Mouse (Mus musculus) kidney, embryonic 15.5 days (tissue): Measurements from ENCODE around the gene Exosc10. TPM values are rescaled to one million over a fixed set of nuclear protein-coding genes. Genes with fewer than 3 reads are reported as not detected.

Source experiments
- ATAC-seq: fragments of 200-750 bp; cut with Nextera tagmentation; replicated peaks from 2 replicates; pipeline ENCODE4 v1.8.0; 2017; ENCODE audit warnings: moderate TSS enrichment; ENCODE audit not compliant: low FRiP score
- H3K27ac ChIP-seq: fragments of 300-500 bp; sonication (generic); 2 replicates; pipeline ENCODE4 v1.5.1; 2015; ENCODE audit warnings: mild to moderate bottlenecking, inconsistent platforms
- H3K27me3 ChIP-seq: fragments of 300-500 bp; sonication (generic); 2 replicates; pipeline ENCODE4 v1.6.1; 2015; ENCODE audit warnings: inconsistent platforms
- H3K36me3 ChIP-seq: fragments of 300-500 bp; sonication (generic); 2 replicates; pipeline ENCODE4 v1.6.1; 2015; ENCODE audit warnings: inconsistent platforms
- H3K4me1 ChIP-seq: fragments of 300-500 bp; sonication (generic); 2 replicates; pipeline ENCODE4 v1.6.1; 2015; ENCODE audit warnings: inconsistent platforms
- H3K4me2 ChIP-seq: fragments of 300-500 bp; sonication (generic); 2 replicates; pipeline ENCODE4 v1.6.1; 2015; ENCODE audit warnings: moderate library complexity, mild to moderate bottlenecking, inconsistent platforms
- H3K4me3 ChIP-seq: fragments of 300-500 bp; sonication (generic); replicated peaks from 2 replicates; pipeline ENCODE4 v1.5.1; 2015; ENCODE audit warnings: mild to moderate bottlenecking, inconsistent platforms
- H3K9ac ChIP-seq: fragments of 300-500 bp; sonication (generic); 2 replicates; pipeline ENCODE4 v1.6.1; 2015; ENCODE audit warnings: mild to moderate bottlenecking, inconsistent platforms
- H3K9me3 ChIP-seq: fragments of 300-500 bp; sonication (generic); replicated peaks from 2 replicates; pipeline ENCODE4 v1.6.1; 2016; ENCODE audit warnings: inconsistent platforms
- WGBS: fragments of 180-500 bp; shearing (Covaris S2); methylation state at CpG from one replicate; pipeline ENCODE4 v1.1.7; 2015; ENCODE audit warnings: mixed read lengths; 5-methylcytosine and 5-hydroxymethylcytosine counted together
- polyA plus RNA-seq: library from polyadenylated mRNA; unstranded; fragments of >200 nt; fragmentation: Nextera tagmentation; extraction: Ambion mirVana; gene quantifications from 2 replicates; pipeline ENCODE4 v1.2.1, GENCODE M21; 2015

Exosc10 gene
- polyA plus RNA-seq, 1 experiment from 2014 or later = 98.3 TPM

DNA sequence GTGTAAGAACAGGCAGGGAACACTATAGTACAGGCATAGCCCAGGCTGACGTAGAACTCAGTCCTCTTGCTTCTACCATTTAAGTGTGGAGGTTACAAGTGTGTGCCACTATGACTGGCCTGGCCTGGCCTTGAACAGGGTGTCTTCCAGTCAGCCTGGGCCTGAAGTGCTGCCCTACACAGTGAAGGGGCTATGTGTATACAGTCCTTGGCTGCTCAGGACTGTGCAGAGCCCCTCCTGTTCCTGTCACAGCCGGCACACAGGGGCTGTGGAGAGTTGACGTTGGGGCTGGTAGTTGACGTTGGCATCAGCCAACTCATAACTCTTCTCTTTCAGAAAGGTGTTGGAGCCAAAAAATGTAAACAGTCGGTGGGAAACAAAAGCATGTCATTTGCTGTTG, 23.2 kb downstream of the Exosc10 start:
- WGBS = 88% methylated on average over 5 of the region's 5 CpGs

DNA sequence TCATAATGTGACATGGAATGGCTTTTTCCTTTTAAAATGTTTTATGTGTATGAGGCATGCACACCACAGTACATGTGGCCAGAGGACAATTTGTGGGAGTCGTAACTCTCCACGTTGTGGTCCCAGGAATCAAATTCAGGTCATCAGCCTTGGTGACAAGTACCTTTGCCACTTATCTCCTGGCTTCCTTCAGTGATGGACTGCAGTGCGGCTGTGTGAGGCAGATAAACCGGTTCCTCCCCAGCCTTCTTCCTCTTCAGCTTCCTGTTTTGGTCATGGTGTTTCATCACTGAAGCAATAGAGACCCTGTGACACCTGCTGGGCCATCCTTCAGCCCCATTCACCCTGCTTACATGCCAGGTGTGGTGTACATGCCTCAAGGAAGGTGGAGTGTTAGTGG, 25.0 kb downstream of the Exosc10 start:
- ATAC-seq = no peak
- Histone ChIP-seq H3K9me3 (no peaks in the 10 kb centered on the region), H3K27ac (no peak overlapping the region), H3K4me2 (no peak overlapping the region), H3K4me3 (no peak overlapping the region), H3K36me3 (peaks cover 57% of the 10 kb centered on the region), H3K27me3 (no peaks in the 10 kb centered on the region), H3K4me1 (no peaks in the 10 kb centered on the region), H3K9ac (no peak overlapping the region)
- 70% methylated on average over 4 of the region's 4 CpGs for WGBS

More for the DNA sequence above, 23.2 kb downstream of the Exosc10 start:
- no peak overlapping the region for H3K4me3 ChIP-seq
- no peak overlapping the region for H3K4me2 ChIP-seq
- no peak for ATAC-seq
- H3K27ac ChIP-seq = no peak overlapping the region
- H3K4me1 ChIP-seq = no peaks in the 10 kb centered on the region
- no peaks in the 10 kb centered on the region for H3K9me3 ChIP-seq
- H3K27me3 ChIP-seq = no peaks in the 10 kb centered on the region
- no peak overlapping the region for H3K9ac ChIP-seq
- H3K36me3 ChIP-seq = peaks cover 75% of the 10 kb centered on the region

DNA sequence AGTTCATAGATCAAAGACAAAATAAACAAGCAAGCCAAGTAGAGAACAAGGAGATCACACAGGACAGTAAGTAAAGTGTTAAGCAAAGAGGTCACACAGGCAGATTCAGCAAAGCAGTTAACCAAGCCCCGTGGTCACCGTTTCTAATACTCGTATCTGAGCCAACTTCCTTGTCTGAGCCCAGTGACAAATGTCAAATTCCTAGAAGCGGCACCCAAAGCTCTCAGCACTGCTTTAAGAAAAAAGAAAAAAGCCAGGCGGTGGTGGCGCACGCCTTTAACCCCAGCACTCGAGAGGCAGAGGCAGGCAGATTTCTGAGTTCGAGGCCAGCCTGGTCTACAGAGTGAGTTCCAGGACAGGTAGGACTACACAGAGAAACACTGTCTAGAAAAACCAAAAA, 28.4 kb downstream of the Exosc10 start:
- Histone ChIP-seq H3K4me1 (peaks cover 8% of the 10 kb centered on the region), H3K9ac (no peak overlapping the region), H3K36me3 (peaks cover 23% of the 10 kb centered on the region), H3K27me3 (no peaks in the 10 kb centered on the region), H3K27ac (no peak overlapping the region), H3K4me2 (no peak overlapping the region), H3K9me3 (no peaks in the 10 kb centered on the region), H3K4me3 (no peak overlapping the region)
- WGBS = 78% methylated on average over 9 of the region's 9 CpGs
- ATAC-seq = no peak

DNA sequence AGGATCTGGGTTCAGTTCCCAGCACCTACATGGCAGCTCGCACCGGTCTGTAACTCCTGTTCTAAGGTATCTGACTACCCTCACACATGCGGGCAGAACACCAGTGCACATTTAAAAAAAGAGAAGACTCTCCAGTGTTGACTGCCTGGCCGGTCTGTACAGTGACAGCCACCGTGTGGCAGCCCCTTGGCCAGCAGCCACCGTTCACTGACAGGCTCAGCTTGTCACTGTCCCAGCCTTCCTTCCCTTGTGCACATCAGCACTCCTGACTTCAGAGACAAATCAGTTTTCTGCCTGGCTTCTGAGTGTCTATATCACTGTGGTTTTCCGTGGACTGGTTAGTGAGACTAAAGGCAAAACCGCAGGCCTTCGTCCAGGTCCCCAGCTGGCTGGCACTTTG, 30.6 kb downstream of the Exosc10 start:
- H3K4me3 ChIP-seq = no peak overlapping the region
- peaks cover 10% of the 10 kb centered on the region for H3K36me3 ChIP-seq
- peaks cover 21% of the 10 kb centered on the region for H3K4me1 ChIP-seq
- no peak overlapping the region for H3K27ac ChIP-seq
- H3K4me2 ChIP-seq = no peak overlapping the region
- 85% methylated on average over 9 of the region's 9 CpGs for WGBS
- no peaks in the 10 kb centered on the region for H3K9me3 ChIP-seq
- no peak overlapping the region for H3K9ac ChIP-seq
- no peaks in the 10 kb centered on the region for H3K27me3 ChIP-seq
- ATAC-seq = no peak

DNA sequence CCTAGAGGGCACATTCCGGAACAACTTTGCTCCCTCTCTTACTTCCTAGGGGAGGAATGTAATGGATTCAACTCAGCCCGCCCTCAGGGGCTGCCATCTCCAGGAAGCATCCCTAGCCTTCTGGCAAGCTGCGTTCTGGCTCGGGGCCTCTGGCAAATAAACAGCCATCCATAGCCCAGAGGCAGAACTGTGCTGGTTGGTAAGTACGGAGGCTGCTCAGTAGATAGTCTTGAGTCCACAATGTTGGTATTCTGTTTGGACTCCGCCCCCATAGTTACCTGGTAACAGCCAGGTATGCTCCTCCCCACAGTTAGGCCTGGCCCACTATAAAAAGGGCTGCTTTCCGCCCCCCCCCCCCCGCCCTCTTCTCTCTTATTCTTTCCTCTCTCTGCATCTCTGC, 31.3 kb downstream of the Exosc10 start:
- no peak for ATAC-seq
- 59% methylated on average over 7 of the region's 8 CpGs for WGBS
- no peak overlapping the region for H3K4me2 ChIP-seq
- no peaks in the 10 kb centered on the region for H3K27me3 ChIP-seq
- peaks cover 21% of the 10 kb centered on the region for H3K4me1 ChIP-seq
- no peaks in the 10 kb centered on the region for H3K9me3 ChIP-seq
- H3K4me3 ChIP-seq = no peak overlapping the region
- H3K27ac ChIP-seq = no peak overlapping the region
- peaks cover 16% of the 10 kb centered on the region for H3K36me3 ChIP-seq
- no peak overlapping the region for H3K9ac ChIP-seq

DNA sequence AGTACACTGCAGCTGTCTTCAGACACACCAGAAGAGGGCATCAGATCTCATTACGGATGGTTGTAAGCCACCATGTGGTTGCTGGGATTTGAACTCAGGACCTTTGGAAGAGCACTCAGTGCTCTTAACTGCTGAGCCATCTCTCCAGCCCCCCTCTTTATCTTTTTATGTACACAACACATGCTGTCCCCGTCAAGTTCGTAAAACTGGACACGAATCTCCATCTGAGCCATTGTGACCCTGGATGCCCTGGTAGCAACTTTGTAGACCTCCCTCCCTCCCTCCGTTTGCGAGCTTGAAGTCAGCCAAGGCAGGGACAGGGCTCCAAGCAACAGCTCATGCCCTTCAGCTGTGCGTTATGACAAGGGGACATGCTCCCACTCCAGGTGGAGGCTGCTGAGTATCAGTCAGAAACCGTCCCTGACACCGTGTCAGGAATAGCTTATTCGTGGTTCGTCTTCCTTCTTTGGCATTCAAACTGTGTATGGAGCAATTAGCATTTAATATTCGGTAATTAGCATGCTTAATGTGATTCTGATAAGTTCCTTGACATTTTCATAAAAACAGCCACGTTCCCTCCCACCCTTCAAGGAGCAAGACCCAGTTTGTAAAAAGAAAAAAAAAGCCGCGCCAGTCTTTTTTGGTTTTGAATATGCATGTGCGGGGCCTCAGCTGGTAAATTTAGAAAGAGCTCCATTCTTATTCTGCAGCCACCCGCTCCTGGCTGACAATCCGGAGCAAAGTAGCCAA, 32.4 kb downstream of the Exosc10 start:
- WGBS = 5% methylated on average over 18 of the region's 18 CpGs
- Histone ChIP-seq H3K36me3 (peaks cover 26% of the 10 kb centered on the region), H3K4me2 (peak overlapping the region; percentile 93), H3K4me3 (peak overlapping the region; percentile 99), H3K27me3 (no peaks in the 10 kb centered on the region), H3K9me3 (no peaks in the 10 kb centered on the region), H3K9ac (peak overlapping the region; percentile 57), H3K4me1 (peaks cover 21% of the 10 kb centered on the region), H3K27ac (peak overlapping the region; percentile 84)
- no peak for ATAC-seq

DNA sequence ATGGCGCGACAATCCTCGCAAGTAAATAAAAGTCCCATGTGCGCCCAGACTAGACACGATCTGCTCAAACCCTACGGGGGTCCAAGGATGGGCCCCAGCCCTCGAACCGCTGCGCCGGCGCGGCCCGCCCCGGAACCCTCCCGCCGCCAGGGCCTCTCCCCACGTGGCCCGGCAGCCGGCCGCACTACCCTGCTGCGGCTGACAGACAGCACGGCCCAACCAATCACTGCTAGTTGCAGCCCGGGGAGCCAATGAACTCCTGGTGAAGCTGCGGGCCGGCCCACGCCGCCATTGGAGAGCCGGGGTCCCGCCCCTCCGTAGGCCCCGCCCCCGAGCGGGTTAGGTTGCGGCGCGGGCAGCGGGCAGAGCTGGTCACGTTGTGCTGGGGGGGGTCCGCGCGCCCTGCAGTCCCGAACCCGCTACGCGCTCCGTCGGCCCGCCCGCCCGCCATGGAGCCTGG, 33.0 kb downstream of the Exosc10 start, which contains the start of gene Srm:
Srm (plus strand) TSS at position 333 of the 460 bp plus-strand sequence.
- WGBS = 0% methylated on average over 46 of the region's 50 CpGs
- H3K36me3 ChIP-seq = peaks cover 33% of the 10 kb centered on the region
- ATAC-seq = peak; percentile 99

DNA sequence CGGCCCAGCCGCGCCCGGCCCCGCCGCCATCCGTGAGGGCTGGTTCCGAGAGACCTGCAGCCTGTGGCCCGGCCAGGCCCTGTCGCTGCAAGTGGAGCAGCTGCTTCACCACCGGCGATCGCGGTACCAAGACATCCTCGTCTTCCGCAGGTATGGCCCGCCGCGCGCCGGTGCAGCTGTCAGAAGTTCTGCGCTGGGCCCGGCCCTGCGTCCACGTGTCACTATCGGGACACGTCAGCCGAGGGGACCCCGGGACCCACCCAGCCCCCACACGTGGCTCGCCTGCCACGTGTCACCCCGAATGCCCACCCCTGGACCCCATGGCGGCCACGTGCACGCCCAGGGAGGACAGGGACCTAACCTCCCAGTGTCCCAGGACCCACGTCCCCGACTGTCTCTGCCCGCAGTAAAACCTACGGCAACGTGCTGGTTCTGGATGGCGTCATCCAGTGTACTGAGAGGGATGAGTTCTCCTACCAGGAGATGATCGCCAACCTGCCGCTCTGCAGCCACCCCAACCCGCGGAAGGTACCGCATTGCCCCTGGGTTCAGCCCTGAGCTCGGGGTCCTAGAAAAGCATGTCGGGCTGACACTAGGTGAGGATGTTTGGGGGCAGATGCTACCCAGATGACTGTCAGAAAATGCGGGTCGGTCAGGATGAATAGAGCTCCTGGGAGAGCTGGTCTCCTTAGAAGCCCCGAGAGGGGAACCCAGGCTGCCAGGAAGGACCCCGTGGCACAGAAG, 33.6 kb downstream of the Exosc10 start:
- under 1% methylated on average over 44 of the region's 53 CpGs for WGBS
- peak overlapping the region; percentile 68 for H3K27ac ChIP-seq

More for the DNA sequence above, 33.0 kb downstream of the Exosc10 start, which contains the start of gene Srm:
- Histone ChIP-seq H3K9ac (peak within 1 kb of the TSS; percentile 84), H3K4me1 (peaks cover 21% of the 10 kb centered on the region), H3K9me3 (no peaks in the 10 kb centered on the region), H3K4me2 (peak within 1 kb of the TSS; percentile 93), H3K27ac (peak within 1 kb of the TSS; percentile 84), H3K27me3 (no peaks in the 10 kb centered on the region), H3K4me3 (peak within 1 kb of the TSS; percentile 99)

DNA sequence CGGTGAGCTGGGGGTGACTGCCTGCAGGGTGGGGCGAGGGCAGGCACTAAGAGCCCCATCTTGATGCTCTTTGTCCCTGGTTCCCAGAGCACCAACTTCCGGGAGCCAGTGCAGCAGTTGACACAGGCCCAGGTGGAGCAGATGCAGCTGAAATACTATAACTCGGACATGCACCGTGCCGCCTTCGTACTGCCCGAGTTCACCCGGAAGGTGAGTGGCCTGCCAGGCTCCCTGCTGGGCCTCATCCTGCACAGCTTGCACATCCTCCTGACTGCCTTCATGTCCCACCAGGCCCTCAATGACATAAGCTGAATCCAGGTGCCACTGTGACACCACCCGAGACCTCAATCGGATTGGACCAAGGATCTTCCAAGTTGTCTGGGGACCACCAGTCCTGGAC, 35.8 kb downstream of the Exosc10 start:
- Histone ChIP-seq H3K9ac (no peak overlapping the region), H3K27me3 (no peaks in the 10 kb centered on the region), H3K27ac (no peak overlapping the region), H3K9me3 (peaks cover 4% of the 10 kb centered on the region; the same call in 1 of the 2 replicates), H3K4me3 (no peak overlapping the region), H3K4me1 (peaks cover 21% of the 10 kb centered on the region), H3K4me2 (no peak overlapping the region), H3K36me3 (peaks cover 60% of the 10 kb centered on the region)
- no peak for ATAC-seq
- 97% methylated on average over 11 of the region's 11 CpGs for WGBS

More for the DNA sequence above, 33.6 kb downstream of the Exosc10 start:
- H3K4me3 ChIP-seq = peak overlapping the region; percentile 99
- H3K4me2 ChIP-seq = peak overlapping the region; percentile 93
- peak; percentile 59; the same call in 1 of the 2 replicates for ATAC-seq
- peaks cover 39% of the 10 kb centered on the region for H3K36me3 ChIP-seq
- no peaks in the 10 kb centered on the region for H3K9me3 ChIP-seq
- H3K9ac ChIP-seq = peak overlapping the region; percentile 84
- no peaks in the 10 kb centered on the region for H3K27me3 ChIP-seq
- peaks cover 21% of the 10 kb centered on the region for H3K4me1 ChIP-seq

DNA sequence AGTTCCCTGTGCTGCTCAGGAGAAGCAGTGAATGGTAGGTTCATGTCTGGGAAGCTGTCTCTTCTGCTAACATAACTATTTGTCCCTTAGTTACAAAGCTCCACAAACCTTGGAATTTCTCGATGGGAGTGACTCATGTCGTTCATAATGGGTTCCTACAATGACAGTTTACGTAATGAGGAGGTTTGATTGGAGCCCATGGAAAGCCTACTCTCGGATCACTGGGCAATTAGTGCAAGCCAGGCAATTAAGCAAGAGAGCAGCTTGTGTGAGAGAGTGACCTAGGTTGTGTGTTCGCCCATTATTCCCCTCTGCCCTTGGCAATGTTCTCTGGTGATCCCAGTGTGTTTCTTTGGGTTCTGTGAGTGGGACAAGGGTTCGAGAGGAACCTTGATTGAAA, 37.7 kb downstream of the Exosc10 start:
- Histone ChIP-seq H3K27me3 (no peaks in the 10 kb centered on the region), H3K4me2 (no peak overlapping the region), H3K4me1 (peaks cover 13% of the 10 kb centered on the region), H3K36me3 (peaks cover 66% of the 10 kb centered on the region), H3K27ac (no peak overlapping the region), H3K9ac (no peak overlapping the region), H3K9me3 (peaks cover 9% of the 10 kb centered on the region; the same call in 1 of the 2 replicates), H3K4me3 (no peak overlapping the region)
- 90% methylated on average over 6 of the region's 6 CpGs for WGBS
- ATAC-seq = no peak

DNA sequence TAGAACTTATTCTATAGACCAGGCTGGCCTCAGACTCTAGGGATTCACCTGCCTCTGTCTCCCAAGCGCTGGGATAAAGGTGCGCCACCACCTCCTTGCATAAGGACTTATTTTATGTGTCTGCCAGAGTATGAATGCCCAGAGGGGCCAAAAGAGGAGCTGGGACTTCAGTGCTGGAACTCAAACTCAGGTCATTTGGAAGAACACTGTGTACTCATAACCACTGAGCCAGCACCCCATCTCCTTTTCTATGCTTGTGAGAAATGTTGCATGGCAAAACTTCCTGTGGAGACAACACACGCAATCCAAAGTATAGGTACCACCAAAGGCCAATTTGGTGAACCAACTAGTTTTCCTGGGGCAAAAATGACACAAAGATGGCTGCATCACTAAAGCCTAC, 38.5 kb downstream of the Exosc10 start:
- 93% methylated on average over 3 of the region's 3 CpGs for WGBS

DNA sequence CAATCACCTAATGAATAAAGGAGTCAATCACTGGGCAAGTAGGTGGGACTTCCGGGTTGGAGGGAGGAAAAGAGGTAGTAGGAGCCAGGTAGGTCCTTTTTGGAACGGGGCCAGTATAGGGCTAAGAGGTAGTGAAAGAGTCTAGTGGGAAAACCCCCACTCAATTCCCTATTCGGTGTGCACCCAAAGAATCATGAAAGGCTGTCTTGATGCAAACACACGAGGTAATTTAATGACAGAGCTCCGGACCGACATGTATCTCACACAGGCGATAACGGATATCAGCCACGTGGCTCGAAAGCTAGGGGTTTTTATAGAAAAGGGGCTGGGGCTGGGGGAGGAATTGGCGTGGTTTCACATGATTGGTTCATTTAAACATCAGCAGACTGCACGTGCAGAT, 40.6 kb downstream of the Exosc10 start:
- H3K9me3 ChIP-seq = peaks cover 9% of the 10 kb centered on the region; the same call in 1 of the 2 replicates
- H3K27me3 ChIP-seq = no peaks in the 10 kb centered on the region
- WGBS = 92% methylated on average over 12 of the region's 12 CpGs
- H3K4me1 ChIP-seq = no peaks in the 10 kb centered on the region
- no peak overlapping the region for H3K27ac ChIP-seq
- no peak overlapping the region for H3K4me2 ChIP-seq
- no peak overlapping the region for H3K4me3 ChIP-seq
- no peak overlapping the region for H3K9ac ChIP-seq
- H3K36me3 ChIP-seq = peaks cover 57% of the 10 kb centered on the region
- no peak for ATAC-seq

More for the DNA sequence above, 38.5 kb downstream of the Exosc10 start:
- Histone ChIP-seq H3K36me3 (peaks cover 66% of the 10 kb centered on the region), H3K9me3 (peaks cover 9% of the 10 kb centered on the region; the same call in 1 of the 2 replicates), H3K4me3 (no peak overlapping the region), H3K4me2 (no peak overlapping the region), H3K9ac (no peak overlapping the region), H3K27me3 (no peaks in the 10 kb centered on the region), H3K4me1 (peaks cover 13% of the 10 kb centered on the region), H3K27ac (no peak overlapping the region)
- ATAC-seq = no peak
